Mouse (Mus musculus): Measurements from ENCODE around the gene Chrna1. TPM values are rescaled to one million over a fixed set of nuclear protein-coding genes. Genes with fewer than 3 reads are reported as not detected.

Chrna1 gene
- total and polyA plus RNA-seq, 2 experiments from 2014 or later = 0.05 TPM; not detected in 1

DNA sequence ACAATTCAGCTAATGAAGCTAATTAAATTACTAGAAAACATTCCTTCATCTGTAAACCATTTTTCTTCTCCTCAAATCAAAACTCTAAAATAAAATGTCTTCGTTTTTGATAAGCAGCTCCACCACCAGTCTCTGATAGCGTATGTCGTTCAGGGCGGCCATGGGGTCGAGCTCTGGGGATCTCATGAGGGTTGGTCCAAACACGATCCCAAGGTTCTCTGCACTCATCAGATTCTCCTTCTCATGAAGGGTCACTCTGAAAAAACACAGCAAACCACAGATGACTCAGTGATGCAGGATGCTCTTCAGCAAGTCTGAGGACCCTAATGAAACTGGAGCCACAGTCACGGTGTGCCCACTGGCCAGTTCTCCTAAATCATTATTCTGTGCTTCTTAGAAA, 32.8 kb upstream of the Chrna1 start:
- no peaks in the 10 kb centered on the region for H3K9me3 ChIP-seq (replicated peaks; ENCODE audit: control insufficient read depth, low read length)
- H3K4me3 ChIP-seq (ENCODE audit: low read depth, low read length) = no peak overlapping the region
- no peak overlapping the region for H3K4me2 ChIP-seq (ENCODE audit: low read depth, low read length)
- no peak overlapping the region for H3K9ac ChIP-seq (replicated peaks; ENCODE audit: low read depth, low read length)
- TF ChIP-seq EP300 (IDR thresholded peaks at IDR 0.05; ENCODE audit: low read depth) (no peak), CTCF (IDR thresholded peaks at IDR 0.05; ENCODE audit: low read depth) (no peak)
- H3K4me1 ChIP-seq (ENCODE audit: control insufficient read depth, insufficient read depth) = no peaks in the 10 kb centered on the region
- peaks cover 40% of the 10 kb centered on the region for H3K36me3 ChIP-seq (replicated peaks; ENCODE audit: control insufficient read depth, insufficient read depth, low read length)
- H3K27ac ChIP-seq (ENCODE audit: low read depth) = no peak overlapping the region
- no peaks in the 10 kb centered on the region for H3K27me3 ChIP-seq (ENCODE audit: control insufficient read depth, insufficient read depth, low read length)
- ATAC-seq (ENCODE audit: insufficient read depth, low read depth) (no peak), DNase-seq (ENCODE audit: low spot score) (no peak)
- 85% methylated on average over 7 of the region's 7 CpGs for WGBS

DNA sequence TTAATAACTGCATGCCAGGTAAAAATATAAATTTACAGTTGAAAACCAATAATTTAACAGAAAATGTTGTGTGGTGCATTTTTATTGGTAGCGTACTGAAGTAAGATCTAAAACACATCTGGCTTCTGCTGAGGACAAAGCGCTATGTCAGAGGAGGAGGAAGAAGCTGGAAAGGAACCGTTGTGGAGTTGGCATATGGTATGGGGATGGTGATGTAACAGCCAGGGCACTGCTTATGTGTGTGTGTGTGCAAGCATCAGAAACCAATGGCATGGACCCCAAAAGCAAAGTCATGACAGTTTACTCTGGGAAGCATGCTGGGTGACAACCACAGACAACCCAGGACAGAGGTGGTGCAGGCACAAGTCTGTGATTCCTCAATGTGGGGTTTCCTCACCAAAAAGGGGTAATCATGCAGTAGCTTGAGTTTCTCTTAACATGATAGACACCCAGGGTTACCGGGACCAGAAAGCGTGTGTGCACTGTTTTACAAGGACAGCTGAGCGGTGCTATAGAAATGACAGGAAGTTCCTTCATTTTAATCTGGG, 32.3 kb upstream of the Chrna1 start:
- no peaks in the 10 kb centered on the region for H3K9me3 ChIP-seq (replicated peaks; ENCODE audit: control insufficient read depth, low read length)
- H3K9ac ChIP-seq (replicated peaks; ENCODE audit: low read depth, low read length) = no peak overlapping the region
- no peaks in the 10 kb centered on the region for H3K27me3 ChIP-seq (ENCODE audit: control insufficient read depth, insufficient read depth, low read length)
- H3K36me3 ChIP-seq (replicated peaks; ENCODE audit: control insufficient read depth, insufficient read depth, low read length) = peaks cover 36% of the 10 kb centered on the region
- no peak overlapping the region for H3K27ac ChIP-seq (ENCODE audit: low read depth)
- H3K4me1 ChIP-seq (ENCODE audit: control insufficient read depth, insufficient read depth) = no peaks in the 10 kb centered on the region
- ATAC-seq (ENCODE audit: insufficient read depth, low read depth) = no peak
- DNase-seq (ENCODE audit: low spot score) = no peak
- no peak overlapping the region for H3K4me3 ChIP-seq (ENCODE audit: low read depth, low read length)
- no peak overlapping the region for H3K4me2 ChIP-seq (ENCODE audit: low read depth, low read length)
- 89% methylated on average over 6 of the region's 6 CpGs for WGBS
- TF ChIP-seq EP300 (IDR thresholded peaks at IDR 0.05; ENCODE audit: low read depth) (no peak), CTCF (IDR thresholded peaks at IDR 0.05; ENCODE audit: low read depth) (no peak)

DNA sequence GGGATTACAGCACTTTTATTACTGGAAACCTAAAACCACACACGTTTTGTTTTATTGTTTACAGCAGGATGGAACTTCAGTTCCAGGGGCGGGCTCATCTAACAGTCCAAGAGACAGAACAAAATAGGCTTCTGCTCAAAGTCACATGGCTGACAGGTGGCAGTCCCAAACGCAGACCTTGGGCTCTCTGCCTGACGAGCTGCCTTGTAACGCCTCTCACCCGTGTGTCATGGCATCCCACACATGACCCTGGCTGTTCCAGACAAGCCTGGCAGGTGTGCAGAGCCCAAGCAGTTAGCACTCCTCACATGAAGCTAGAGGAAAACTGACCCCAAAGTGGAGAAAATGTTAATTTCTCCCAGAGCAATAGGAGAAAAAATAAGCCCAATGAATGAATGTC, 31.7 kb upstream of the Chrna1 start:
- no peak for TF ChIP-seq CTCF (IDR thresholded peaks at IDR 0.05; ENCODE audit: low read depth)
- no peak for TF ChIP-seq EP300 (IDR thresholded peaks at IDR 0.05; ENCODE audit: low read depth)
- Histone ChIP-seq H3K27ac (ENCODE audit: low read depth) (no peak overlapping the region), H3K4me1 (ENCODE audit: control insufficient read depth, insufficient read depth) (no peaks in the 10 kb centered on the region), H3K27me3 (ENCODE audit: control insufficient read depth, insufficient read depth, low read length) (no peaks in the 10 kb centered on the region), H3K9ac (replicated peaks; ENCODE audit: low read depth, low read length) (no peak overlapping the region), H3K9me3 (replicated peaks; ENCODE audit: control insufficient read depth, low read length) (no peaks in the 10 kb centered on the region), H3K4me3 (ENCODE audit: low read depth, low read length) (no peak overlapping the region), H3K36me3 (replicated peaks; ENCODE audit: control insufficient read depth, insufficient read depth, low read length) (peaks cover 32% of the 10 kb centered on the region), H3K4me2 (ENCODE audit: low read depth, low read length) (no peak overlapping the region)
- WGBS = 73% methylated on average over 6 of the region's 6 CpGs
- ATAC-seq (ENCODE audit: insufficient read depth, low read depth) (no peak), DNase-seq (ENCODE audit: low spot score) (no peak)

GRCm38 (mm10) chr2:73609724-73610210, 29.6 kb upstream of the Chrna1 start:
- Histone ChIP-seq H3K4me1 (ENCODE audit: control insufficient read depth, insufficient read depth) (no peaks in the 10 kb centered on the region), H3K27me3 (ENCODE audit: control insufficient read depth, insufficient read depth, low read length) (no peaks in the 10 kb centered on the region), H3K9ac (replicated peaks; ENCODE audit: low read depth, low read length) (no peak overlapping the region), H3K36me3 (replicated peaks; ENCODE audit: control insufficient read depth, insufficient read depth, low read length) (peaks cover 26% of the 10 kb centered on the region), H3K27ac (ENCODE audit: low read depth) (no peak overlapping the region), H3K9me3 (replicated peaks; ENCODE audit: control insufficient read depth, low read length) (no peaks in the 10 kb centered on the region), H3K4me3 (ENCODE audit: low read depth, low read length) (no peak overlapping the region), H3K4me2 (ENCODE audit: low read depth, low read length) (no peak overlapping the region)
- TF ChIP-seq CTCF (IDR thresholded peaks at IDR 0.05; ENCODE audit: low read depth) = no peak
- no peak for TF ChIP-seq EP300 (IDR thresholded peaks at IDR 0.05; ENCODE audit: low read depth)
- WGBS = 64% methylated on average over 3 of the region's 3 CpGs
- ATAC-seq (ENCODE audit: insufficient read depth, low read depth) = no peak
- no peak for DNase-seq (ENCODE audit: low spot score)

- no peak overlapping the region for H3K4me2 ChIP-seq (ENCODE audit: low read depth, low read length)
- H3K4me1 ChIP-seq (ENCODE audit: control insufficient read depth, insufficient read depth) = no peaks in the 10 kb centered on the region
- no peak overlapping the region for H3K27ac ChIP-seq (ENCODE audit: low read depth)
- no peak for ATAC-seq (ENCODE audit: insufficient read depth, low read depth)
- H3K27me3 ChIP-seq (ENCODE audit: control insufficient read depth, insufficient read depth, low read length) = no peaks in the 10 kb centered on the region
- H3K9me3 ChIP-seq (replicated peaks; ENCODE audit: control insufficient read depth, low read length) = no peaks in the 10 kb centered on the region
- no peak for DNase-seq (ENCODE audit: low spot score)
- no peak for TF ChIP-seq CTCF (IDR thresholded peaks at IDR 0.05; ENCODE audit: low read depth)
- TF ChIP-seq EP300 (IDR thresholded peaks at IDR 0.05; ENCODE audit: low read depth) = no peak
- H3K36me3 ChIP-seq (replicated peaks; ENCODE audit: control insufficient read depth, insufficient read depth, low read length) = peaks cover 21% of the 10 kb centered on the region
- no peak overlapping the region for H3K4me3 ChIP-seq (ENCODE audit: low read depth, low read length)
- 65% methylated on average over 5 of the region's 5 CpGs for WGBS
- no peak overlapping the region for H3K9ac ChIP-seq (replicated peaks; ENCODE audit: low read depth, low read length)
Observed at GRCm38 (mm10) chr2:73609067-73609723, 29.1 kb upstream of the Chrna1 start.
